Mouse (Mus musculus) embryonic facial prominence, embryonic 12.5 days (tissue): Measurements from ENCODE around the gene Aes. TPM values are rescaled to one million over a fixed set of nuclear protein-coding genes. Genes with fewer than 3 reads are reported as not detected.

Source experiments
- polyA plus RNA-seq: library from polyadenylated mRNA; unstranded; fragments of >200 nt; fragmentation: Nextera tagmentation; extraction: Ambion mirVana; gene quantifications from 2 replicates; pipeline ENCODE4 v1.2.1, GENCODE M21; 2016

The Aes gene
- polyA plus RNA-seq, 1 experiment from 2014 or later: 523 TPM

Other genes with a start within 250 kb of the Aes start
- gene Cactin, start 238.4 kb upstream of the Aes start, polyA plus RNA-seq: 61.0 and 62.2 TPM in 2 replicates
- 2.8 and 3.1 TPM in 2 replicates for gene Tbxa2r, start 230.8 kb upstream of the Aes start, polyA plus RNA-seq
- gene Gipc3, start 216.2 kb upstream of the Aes start, polyA plus RNA-seq: not detected in 2 replicates
- gene Hmg20b, start 209.0 kb upstream of the Aes start, polyA plus RNA-seq: 130 and 132 TPM in 2 replicates
- gene Mfsd12, start 202.0 kb upstream of the Aes start, polyA plus RNA-seq: 13.9 and 14.5 TPM in 2 replicates
- gene 4930404N11Rik, start 193.7 kb upstream of the Aes start, polyA plus RNA-seq: 0.73 and 0.82 TPM in 2 replicates
- 140 and 143 TPM in 2 replicates for gene Fzr1, start 181.0 kb upstream of the Aes start, polyA plus RNA-seq
- 73.6 and 77.0 TPM in 2 replicates for gene Dohh, start 175.1 kb upstream of the Aes start, polyA plus RNA-seq
- 2.9 and 4.1 TPM in 2 replicates for gene Gm48551, start 175.0 kb upstream of the Aes start, polyA plus RNA-seq
- gene Gm48552, start 170.5 kb upstream of the Aes start, polyA plus RNA-seq: 2.0 and 3.8 TPM in 2 replicates
- 3.1 and 3.4 TPM in 2 replicates for gene Smim24, start 166.4 kb upstream of the Aes start, polyA plus RNA-seq
- gene Nfic, start 103.9 kb upstream of the Aes start, polyA plus RNA-seq: 46.2 and 50.8 TPM in 2 replicates
- gene Celf5, start 76.8 kb upstream of the Aes start, polyA plus RNA-seq: 2.7 and 3.6 TPM in 2 replicates
- gene Ncln, start 63.1 kb upstream of the Aes start, polyA plus RNA-seq: 81.9 and 82.9 TPM in 2 replicates
- 0.22 and 0.58 TPM in 2 replicates for gene S1pr4, start 59.4 kb upstream of the Aes start, polyA plus RNA-seq
- gene Gna15, start 35.3 kb upstream of the Aes start, polyA plus RNA-seq: 0.86 and 0.97 TPM in 2 replicates
- 82.7 and 83.5 TPM in 2 replicates for gene Gna11, start 14.3 kb upstream of the Aes start, polyA plus RNA-seq
- gene Tle2, start 15.1 kb downstream of the Aes start, polyA plus RNA-seq: 59.2 and 71.1 TPM in 2 replicates
- 14.4 and 16.2 TPM in 2 replicates for gene Tle6, start 41.6 kb downstream of the Aes start, polyA plus RNA-seq
- gene BC025920, start 46.8 kb downstream of the Aes start, polyA plus RNA-seq: 1.6 and 1.7 TPM in 2 replicates
- 55.1 and 55.5 TPM in 2 replicates for gene Sirt6, start 68.3 kb downstream of the Aes start, polyA plus RNA-seq
- gene Ankrd24, start 69.1 kb downstream of the Aes start, polyA plus RNA-seq: 12.2 and 13.5 TPM in 2 replicates
- 6.1 and 6.3 TPM in 2 replicates for gene Gm10778, start 89.6 kb downstream of the Aes start, polyA plus RNA-seq
- gene Zfp433, start 145.3 kb downstream of the Aes start, polyA plus RNA-seq: 16.5 and 17.9 TPM in 2 replicates
- 14.7 and 15.3 TPM in 2 replicates for gene Gm3055, start 211.7 kb downstream of the Aes start, polyA plus RNA-seq